Mouse (Mus musculus): ENCODE results near the gene Gm438.
"Not testable (repeated sequence)": the region's sequence is repeated elsewhere in the genome, so short reads cannot be mapped to it uniquely, and the experiment has no call there.

The Gm438 gene

GRCm38 (mm10) chr4:144786483-144786882, at the start of gene Gm438:
Gm438 (minus strand) TSS chr4:144786583.
- no peak for DNase-seq (ENCODE audit: low spot score in 2 of 2)

GRCm38 (mm10) chr4:144824706-144825105, 38.3 kb upstream of the Gm438 start:
- no peak for DNase-seq (ENCODE audit: low spot score in 2 of 2)

- no peak for DNase-seq (ENCODE audit: low spot score in 2 of 2)
Measured at GRCm38 (mm10) chr4:144823996-144824395, 37.6 kb upstream of the Gm438 start.

- DNase-seq (ENCODE audit: low spot score in 2 of 2): not testable (repeated sequence)
Measured at GRCm38 (mm10) chr4:144807135-144807534, 20.8 kb upstream of the Gm438 start.

- DNase-seq (ENCODE audit: low spot score in 2 of 2): no peak
Measured at GRCm38 (mm10) chr4:144803633-144804032, 17.2 kb upstream of the Gm438 start.

- DNase-seq (ENCODE audit: low spot score in 2 of 2): no peak
Measured at GRCm38 (mm10) chr4:144790141-144790540, 3.8 kb upstream of the Gm438 start.

- DNase-seq (ENCODE audit: low spot score in 2 of 2): no peak
Measured at GRCm38 (mm10) chr4:144782476-144783197, 3.7 kb downstream of the Gm438 start.

GRCm38 (mm10) chr4:144765722-144766121, 20.7 kb downstream of the Gm438 start:
- DNase-seq (ENCODE audit: low spot score in 2 of 2): peak in 1 of 2 experiments; percentile 38

- DNase-seq (ENCODE audit: low spot score in 2 of 2): no peak
Measured at GRCm38 (mm10) chr4:144749139-144749538, 37.2 kb downstream of the Gm438 start.

Measured in frontal cortex, postnatal 10 days (tissue).